Mouse (Mus musculus) hindbrain, embryonic 16.5 days (tissue): ENCODE measurements around the gene Kcnrg. TPM values are rescaled to one million over a fixed set of nuclear protein-coding genes. Genes with fewer than 3 reads are reported as not detected.
A peak's percentile ranks its signal among the peaks of the same experiment; 100 is the strongest.

Source experiments
- ATAC-seq: fragments of 200-750 bp; cut with Nextera tagmentation; 2 replicates; pipeline ENCODE4 v1.8.0; 2017; ENCODE audit warnings: moderate TSS enrichment, moderate library complexity
- H3K27ac ChIP-seq: fragments of 300-500 bp; sonication (generic); 2 replicates; pipeline ENCODE4 v1.5.1; 2014; ENCODE audit warnings: low read depth, mild to moderate bottlenecking, control low read depth, low read length, moderate library complexity
- H3K27me3 ChIP-seq: fragments of 300-500 bp; sonication (generic); replicated peaks from 2 replicates; pipeline ENCODE4 v1.6.1; 2014; ENCODE audit warnings: low read length; ENCODE audit not compliant: control insufficient read depth, insufficient read depth
- H3K36me3 ChIP-seq: fragments of 300-500 bp; sonication (generic); 2 replicates; pipeline ENCODE4 v1.6.1; 2014; ENCODE audit warnings: mild to moderate bottlenecking, low read length, moderate library complexity, mixed read lengths; ENCODE audit not compliant: control insufficient read depth, insufficient read depth
- H3K4me1 ChIP-seq: fragments of 300-500 bp; sonication (generic); 2 replicates; pipeline ENCODE4 v1.6.1; 2014; ENCODE audit warnings: low read depth, low read length; ENCODE audit not compliant: control insufficient read depth, insufficient read depth
- H3K4me2 ChIP-seq: fragments of 300-500 bp; sonication (generic); 2 replicates; pipeline ENCODE4 v1.6.1; 2014; ENCODE audit warnings: mild to moderate bottlenecking, low read length, control low read depth, moderate library complexity
- H3K4me3 ChIP-seq: fragments of 300-500 bp; sonication (generic); 2 replicates; pipeline ENCODE4 v1.5.1; 2014; ENCODE audit warnings: mild to moderate bottlenecking, low read length, control low read depth, moderate library complexity
- H3K9ac ChIP-seq: fragments of 300-500 bp; sonication (generic); 2 replicates; pipeline ENCODE4 v1.6.1; 2014; ENCODE audit warnings: low read depth, mild to moderate bottlenecking, control low read depth, low read length, moderate library complexity
- H3K9me3 ChIP-seq: fragments of 300-500 bp; sonication (generic); 2 replicates; pipeline ENCODE4 v1.6.1; 2014; ENCODE audit warnings: mild to moderate bottlenecking, low read length, moderate library complexity; ENCODE audit not compliant: control insufficient read depth
- WGBS: fragments of 180-500 bp; shearing (Covaris S2); extraction: QIAGEN DNeasy Blood & Tissue Kit; methylation state at CpG from one replicate; pipeline ENCODE4 v1.1.7; 2014; 5-methylcytosine and 5-hydroxymethylcytosine counted together
- microRNA counts: library from miRNA; unstranded; fragments of <30 nt; microRNA quantifications from one replicate; lab custom pipeline; 2016
- microRNA-seq: library from miRNA; unstranded; fragments of <30 nt; microRNA quantifications from one replicate; pipeline ENCODE4, GENCODE M21; 2017
- polyA plus RNA-seq: library from polyadenylated mRNA; unstranded; fragments of >200 nt; fragmentation: Nextera tagmentation; extraction: Ambion mirVana; gene quantifications from 2 replicates; pipeline ENCODE4 v1.2.1, GENCODE M21; 2015

Gene Kcnrg
- polyA plus RNA-seq, 1 experiment from 2014 or later = 2.6 TPM

DNA sequence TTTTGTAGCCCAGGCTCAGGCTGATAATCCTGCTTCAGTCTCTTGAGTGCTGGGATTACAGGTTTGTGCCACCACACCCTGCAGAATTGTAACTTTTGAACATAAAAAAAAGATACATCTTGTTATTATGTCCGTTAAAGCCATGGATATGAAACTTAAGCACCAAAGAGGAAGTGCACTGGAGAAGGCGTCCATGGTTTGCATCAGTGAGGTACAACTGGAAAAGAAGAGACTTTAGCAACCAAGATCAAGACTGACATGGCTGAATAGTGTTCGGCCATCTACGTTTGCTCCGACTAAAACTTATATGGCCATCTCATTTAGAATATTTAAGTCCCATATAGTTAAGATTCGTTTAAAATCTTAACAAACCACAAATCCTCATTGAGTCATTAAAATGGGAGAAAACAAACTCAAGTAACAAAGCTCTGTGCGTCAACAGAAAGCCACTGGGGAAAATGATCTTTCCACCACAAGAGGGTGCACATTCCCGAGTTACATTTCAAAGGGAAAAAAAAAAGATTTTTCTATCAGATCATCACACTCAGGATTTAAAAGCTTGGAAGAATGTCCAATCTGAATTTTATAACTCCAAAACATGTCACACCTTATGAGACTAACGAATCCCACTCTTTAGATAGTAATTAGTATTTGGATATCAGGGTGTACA is 43.2 kb downstream of the Kcnrg start:
- Histone ChIP-seq H3K4me1 (no peaks in the 10 kb centered on the region), H3K4me3 (no peak overlapping the region), H3K9me3 (no peaks in the 10 kb centered on the region), H3K27me3 (no peaks in the 10 kb centered on the region), H3K36me3 (no peaks in the 10 kb centered on the region), H3K27ac (no peak overlapping the region), H3K4me2 (no peak overlapping the region), H3K9ac (no peak overlapping the region)
- WGBS = 40% methylated on average over 9 of the region's 9 CpGs
- no peak for ATAC-seq

GRCm38 (mm10) chr14:61656469-61656868 is 49.2 kb downstream of the Kcnrg start:
- 44% methylated on average over 2 of the region's 2 CpGs for WGBS
- Histone ChIP-seq H3K36me3 (no peaks in the 10 kb centered on the region), H3K4me3 (no peak overlapping the region), H3K9me3 (no peaks in the 10 kb centered on the region), H3K4me1 (no peaks in the 10 kb centered on the region), H3K27me3 (no peaks in the 10 kb centered on the region), H3K27ac (no peak overlapping the region), H3K4me2 (no peak overlapping the region), H3K9ac (no peak overlapping the region)
- ATAC-seq = no peak

DNA sequence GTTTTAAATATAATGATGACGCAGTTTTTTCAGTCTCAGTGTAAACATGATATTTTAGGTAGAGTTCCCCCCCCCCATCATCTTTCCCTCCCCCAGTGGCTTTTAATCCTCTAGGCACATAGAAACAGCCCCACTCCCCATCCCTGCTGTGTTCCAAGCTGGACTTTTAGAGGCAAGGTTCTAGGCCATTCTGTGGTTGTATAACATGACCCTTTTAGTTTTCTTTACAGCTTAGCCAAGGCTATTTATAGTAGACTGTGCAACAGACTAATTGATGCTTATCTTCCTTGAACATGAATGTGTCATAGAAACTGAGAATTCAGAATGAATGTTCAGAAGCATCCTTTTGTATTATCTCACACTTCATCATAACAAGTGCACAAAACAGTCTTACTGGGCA is 54.2 kb downstream of the Kcnrg start:
- H3K9me3 ChIP-seq = no peaks in the 10 kb centered on the region
- H3K4me1 ChIP-seq = no peaks in the 10 kb centered on the region
- H3K27me3 ChIP-seq = no peaks in the 10 kb centered on the region
- no peaks in the 10 kb centered on the region for H3K36me3 ChIP-seq
- H3K27ac ChIP-seq = no peak overlapping the region
- WGBS = 87% methylated on average over 1 of the region's 1 CpGs
- no peak for ATAC-seq
- H3K9ac ChIP-seq = no peak overlapping the region
- no peak overlapping the region for H3K4me3 ChIP-seq
- H3K4me2 ChIP-seq = no peak overlapping the region

GRCm38 (mm10) chr14:61662307-61662706 is 55.0 kb downstream of the Kcnrg start:
- no peak for ATAC-seq

More at GRCm38 (mm10) chr14:61662307-61662706, 55.0 kb downstream of the Kcnrg start:
- H3K9ac ChIP-seq = no peak overlapping the region
- 89% methylated on average over 8 of the region's 8 CpGs for WGBS
- no peaks in the 10 kb centered on the region for H3K36me3 ChIP-seq
- H3K9me3 ChIP-seq = no peaks in the 10 kb centered on the region
- no peak overlapping the region for H3K4me2 ChIP-seq
- H3K4me1 ChIP-seq = no peaks in the 10 kb centered on the region
- H3K27me3 ChIP-seq = no peaks in the 10 kb centered on the region
- H3K4me3 ChIP-seq = no peak overlapping the region
- no peak overlapping the region for H3K27ac ChIP-seq

MicroRNAs within 50 kb of the gene (microRNA counts, 519-probe panel; counts per million panel counts)
- microRNA mmu-miR-15a (lab: Ali Mortazavi, UCI) (3,465 counts per million, percentile 90 among the panel's probes with 10 or more counts), microRNA mmu-miR-16 (lab: Ali Mortazavi, UCI) (4,308 counts per million, percentile 99 among the panel's probes with 10 or more counts)

Small RNA genes within 50 kb of the gene (microRNA-seq; reads per million reads assigned to microRNA genes)
- gene Mir15a = 2,944 reads per million, percentile 85 among the genes with 10 or more reads in this experiment
- gene Mir16-1 = 1,217 reads per million, percentile 78 among the genes with 10 or more reads in this experiment

Other genes with a start within 250 kb of the Kcnrg start
- 11.9 and 13.8 TPM in 2 replicates for gene Ebpl, start 247.0 kb upstream of the Kcnrg start, polyA plus RNA-seq
- gene Kpna3, start 167.6 kb upstream of the Kcnrg start, polyA plus RNA-seq = 65.2 and 73.5 TPM in 2 replicates
- 55.3 and 61.8 TPM in 2 replicates for gene Spryd7, start 50.6 kb upstream of the Kcnrg start, polyA plus RNA-seq
- gene Trim13, start 9.2 kb upstream of the Kcnrg start, polyA plus RNA-seq = 40.8 and 41.0 TPM in 2 replicates